Mouse (Mus musculus): ENCODE measurements around the gene Ccl21b.
"Not testable (repeated sequence)": the region's sequence is repeated elsewhere in the genome, so short reads cannot be mapped to it uniquely, and the experiment has no call there.

- TF ChIP-seq CTCF (IDR thresholded peaks at IDR 0.05; ENCODE audit: extremely low read depth, insufficient read depth, insufficient read length, insufficient replicate concordance); POLR2A (IDR thresholded peaks at IDR 0.05; ENCODE audit: low read depth, low read length): not testable (repeated sequence)
Measured at GRCm38 (mm10) chr4:42293967-42294366, 38.4 kb downstream of the Ccl21b start, which contains the start of gene Gm21953.

Measured in spleen, adult 2 months (tissue).